Mouse (Mus musculus): ENCODE results near the gene Klhl3. TPM values are rescaled to one million over a fixed set of nuclear protein-coding genes. Genes with fewer than 3 reads are reported as not detected.
"Not testable (repeated sequence)": the region's sequence is repeated elsewhere in the genome, so short reads cannot be mapped to it uniquely, and the experiment has no call there.

Klhl3 gene
- polyA plus RNA-seq, 1 experiment from 2014 or later, result 2.6 TPM

GRCm38 (mm10) chr13:58146603-58147002 is 33.2 kb upstream of the Klhl3 start:
- not testable (repeated sequence) for H3K27ac ChIP-seq; H3K27me3 ChIP-seq (replicated peaks); H3K4me3 ChIP-seq (replicated peaks); ATAC-seq; H3K36me3 ChIP-seq; H3K9me3 ChIP-seq; H3K9ac ChIP-seq; H3K4me2 ChIP-seq (replicated peaks); H3K4me1 ChIP-seq (replicated peaks)
- WGBS, result 97% methylated on average over 8 of the region's 8 CpGs

- Histone ChIP-seq H3K27me3 (replicated peaks) (no peaks in the 10 kb centered on the region), H3K4me2 (replicated peaks) (no peak overlapping the region), H3K4me1 (replicated peaks) (peaks cover 10% of the 10 kb centered on the region), H3K36me3 (no peaks in the 10 kb centered on the region), H3K9me3 (no peaks in the 10 kb centered on the region), H3K9ac (no peak overlapping the region), H3K4me3 (replicated peaks) (no peak overlapping the region), H3K27ac (no peak overlapping the region)
- no peak for ATAC-seq
- 47% methylated on average over 3 of the region's 3 CpGs for WGBS
These were observed 18.3 kb upstream of the Klhl3 start for GRCm38 (mm10) chr13:58131692-58132091.

- peak; percentile 0; the same call in 1 of the 2 replicates for ATAC-seq
- H3K4me3 ChIP-seq (replicated peaks), result peak overlapping the region; percentile 90
- 28% methylated on average over 4 of the region's 4 CpGs for WGBS
- no peaks in the 10 kb centered on the region for H3K9me3 ChIP-seq
- peak overlapping the region; percentile 73 for H3K4me2 ChIP-seq (replicated peaks)
- H3K9ac ChIP-seq, result peak overlapping the region; percentile 99
- no peaks in the 10 kb centered on the region for H3K36me3 ChIP-seq
- peak overlapping the region; percentile 98 for H3K27ac ChIP-seq
- no peaks in the 10 kb centered on the region for H3K27me3 ChIP-seq (replicated peaks)
- peaks cover 12% of the 10 kb centered on the region for H3K4me1 ChIP-seq (replicated peaks)
These were observed 16.4 kb upstream of the Klhl3 start for GRCm38 (mm10) chr13:58129687-58130246.

- WGBS, result under 1% methylated on average over 82 of the region's 83 CpGs
These were observed 15.6 kb upstream of the Klhl3 start for GRCm38 (mm10) chr13:58128768-58129671.

GRCm38 (mm10) chr13:58128396-58128767 is 15.0 kb upstream of the Klhl3 start, which contains the start of gene Hnrnpa0:
Gene Hnrnpa0, minus strand, starts transcription at chr13:58128556.
- ATAC-seq, result peak; percentile 95
- no peaks in the 10 kb centered on the region for H3K27me3 ChIP-seq (replicated peaks)
- peak within 1 kb of the TSS; percentile 90 for H3K4me3 ChIP-seq (replicated peaks)
- no peaks in the 10 kb centered on the region for H3K9me3 ChIP-seq
- peak within 1 kb of the TSS; percentile 73 for H3K4me2 ChIP-seq (replicated peaks)
- H3K36me3 ChIP-seq, result no peaks in the 10 kb centered on the region
- peak within 1 kb of the TSS; percentile 98 for H3K27ac ChIP-seq
- H3K4me1 ChIP-seq (replicated peaks), result peaks cover 23% of the 10 kb centered on the region
- H3K9ac ChIP-seq, result peak within 1 kb of the TSS; percentile 99
- 0% methylated on average over 25 of the region's 62 CpGs for WGBS

More at GRCm38 (mm10) chr13:58128768-58129671, 15.6 kb upstream of the Klhl3 start:
- H3K9me3 ChIP-seq, result no peaks in the 10 kb centered on the region
- no peaks in the 10 kb centered on the region for H3K36me3 ChIP-seq
- no peaks in the 10 kb centered on the region for H3K27me3 ChIP-seq (replicated peaks)
- peak overlapping the region; percentile 73 for H3K4me2 ChIP-seq (replicated peaks)
- H3K9ac ChIP-seq, result peak overlapping the region; percentile 99
- H3K4me1 ChIP-seq (replicated peaks), result peaks cover 18% of the 10 kb centered on the region
- peak; percentile 97 for ATAC-seq
- peak overlapping the region; percentile 90 for H3K4me3 ChIP-seq (replicated peaks)
- H3K27ac ChIP-seq, result peak overlapping the region; percentile 98

GRCm38 (mm10) chr13:58127766-58128361 is 14.5 kb upstream of the Klhl3 start:
- WGBS, result under 1% methylated on average over 79 of the region's 81 CpGs
- Histone ChIP-seq H3K4me1 (replicated peaks) (peaks cover 24% of the 10 kb centered on the region), H3K27ac (peak overlapping the region; percentile 98), H3K4me3 (replicated peaks) (peak overlapping the region; percentile 90), H3K27me3 (replicated peaks) (no peaks in the 10 kb centered on the region), H3K36me3 (no peaks in the 10 kb centered on the region), H3K9ac (peak overlapping the region; percentile 99), H3K9me3 (no peaks in the 10 kb centered on the region), H3K4me2 (replicated peaks) (peak overlapping the region; percentile 65)
- peak; percentile 39 for ATAC-seq

GRCm38 (mm10) chr13:58126862-58127765 is 13.7 kb upstream of the Klhl3 start:
- Histone ChIP-seq H3K9me3 (no peaks in the 10 kb centered on the region), H3K27me3 (replicated peaks) (no peaks in the 10 kb centered on the region), H3K4me1 (replicated peaks) (peaks cover 24% of the 10 kb centered on the region), H3K4me3 (replicated peaks) (peak overlapping the region; percentile 90), H3K36me3 (no peaks in the 10 kb centered on the region), H3K9ac (peak overlapping the region; percentile 99), H3K4me2 (replicated peaks) (peak overlapping the region; percentile 65), H3K27ac (peak overlapping the region; percentile 98)
- WGBS, result under 1% methylated on average over 63 of the region's 92 CpGs
- no peak for ATAC-seq

GRCm38 (mm10) chr13:58126126-58126525 is 12.7 kb upstream of the Klhl3 start:
- Histone ChIP-seq H3K27ac (no peak overlapping the region), H3K4me2 (replicated peaks) (peak overlapping the region; percentile 54), H3K4me1 (replicated peaks) (peaks cover 24% of the 10 kb centered on the region), H3K9me3 (no peaks in the 10 kb centered on the region), H3K9ac (peak overlapping the region; percentile 6), H3K4me3 (replicated peaks) (peak overlapping the region; percentile 23), H3K36me3 (no peaks in the 10 kb centered on the region), H3K27me3 (replicated peaks) (no peaks in the 10 kb centered on the region)
- ATAC-seq, result no peak
- WGBS, result 20% methylated on average over 7 of the region's 7 CpGs

- Histone ChIP-seq H3K27me3 (replicated peaks) (no peaks in the 10 kb centered on the region), H3K9me3 (no peaks in the 10 kb centered on the region), H3K9ac (no peak overlapping the region), H3K4me2 (replicated peaks) (no peak overlapping the region), H3K4me3 (replicated peaks) (no peak overlapping the region), H3K4me1 (replicated peaks) (peaks cover 22% of the 10 kb centered on the region), H3K27ac (no peak overlapping the region), H3K36me3 (no peaks in the 10 kb centered on the region)
- WGBS, result 55% methylated on average over 2 of the region's 2 CpGs
- no peak for ATAC-seq
These were observed 11.6 kb upstream of the Klhl3 start for GRCm38 (mm10) chr13:58124989-58125388.

GRCm38 (mm10) chr13:58124278-58124677 is 10.9 kb upstream of the Klhl3 start:
- H3K4me3 ChIP-seq (replicated peaks), result no peak overlapping the region
- H3K9ac ChIP-seq, result no peak overlapping the region
- ATAC-seq, result no peak
- H3K36me3 ChIP-seq, result no peaks in the 10 kb centered on the region
- H3K9me3 ChIP-seq, result no peaks in the 10 kb centered on the region
- 0 out of 2 replicates have a peak overlapping the region, but pooled peaks have one; percentile 6 for H3K4me2 ChIP-seq (replicated peaks)
- H3K27me3 ChIP-seq (replicated peaks), result no peaks in the 10 kb centered on the region
- 79% methylated on average over 3 of the region's 3 CpGs for WGBS
- H3K27ac ChIP-seq, result no peak overlapping the region
- H3K4me1 ChIP-seq (replicated peaks), result peaks cover 15% of the 10 kb centered on the region

GRCm38 (mm10) chr13:58123381-58123780 is 10.0 kb upstream of the Klhl3 start:
- Histone ChIP-seq H3K27ac (no peak overlapping the region), H3K4me2 (replicated peaks) (no peak overlapping the region)

More at GRCm38 (mm10) chr13:58123381-58123780, 10.0 kb upstream of the Klhl3 start:
- Histone ChIP-seq H3K4me3 (replicated peaks) (no peak overlapping the region), H3K27me3 (replicated peaks) (no peaks in the 10 kb centered on the region), H3K36me3 (no peaks in the 10 kb centered on the region), H3K9ac (no peak overlapping the region), H3K9me3 (no peaks in the 10 kb centered on the region), H3K4me1 (replicated peaks) (peaks cover 15% of the 10 kb centered on the region; the same call in 1 of the 2 replicates)
- WGBS, result 33% methylated on average over 8 of the region's 8 CpGs
- ATAC-seq, result no peak

Data from intestine, embryonic 15.5 days (tissue).